Mouse (Mus musculus) left cerebral cortex, postnatal 10 days (tissue): Measurements from ENCODE around the gene Psat1. TPM values are rescaled to one million over a fixed set of nuclear protein-coding genes. Genes with fewer than 3 reads are reported as not detected.

Experiments used
- DNase-seq, 2 experiments: peaks; one replicate each; pipeline ENCODE4 v3.0.0; 2021 to 2022; ENCODE audit warnings: low spot score in 2 of 2, mixed read lengths in 1 of 2; ENCODE audit errors: extremely low spot score in 1 of 2
- intact Hi-C: fragments of 180-260 bp; cut with DNase I; formaldehyde crosslinking; loops from one replicate; pipeline ENCODE4 v1.15.1; 2025
- total RNA-seq, 2 experiments: library from RNA; stranded (reverse); gene quantifications; 2 replicates each; pipeline ENCODE4 v1.2.3; 2021

Gene Psat1
- total RNA-seq, 2 experiments from 2014 or later, result 92.8 to 94.9 TPM

DNA sequence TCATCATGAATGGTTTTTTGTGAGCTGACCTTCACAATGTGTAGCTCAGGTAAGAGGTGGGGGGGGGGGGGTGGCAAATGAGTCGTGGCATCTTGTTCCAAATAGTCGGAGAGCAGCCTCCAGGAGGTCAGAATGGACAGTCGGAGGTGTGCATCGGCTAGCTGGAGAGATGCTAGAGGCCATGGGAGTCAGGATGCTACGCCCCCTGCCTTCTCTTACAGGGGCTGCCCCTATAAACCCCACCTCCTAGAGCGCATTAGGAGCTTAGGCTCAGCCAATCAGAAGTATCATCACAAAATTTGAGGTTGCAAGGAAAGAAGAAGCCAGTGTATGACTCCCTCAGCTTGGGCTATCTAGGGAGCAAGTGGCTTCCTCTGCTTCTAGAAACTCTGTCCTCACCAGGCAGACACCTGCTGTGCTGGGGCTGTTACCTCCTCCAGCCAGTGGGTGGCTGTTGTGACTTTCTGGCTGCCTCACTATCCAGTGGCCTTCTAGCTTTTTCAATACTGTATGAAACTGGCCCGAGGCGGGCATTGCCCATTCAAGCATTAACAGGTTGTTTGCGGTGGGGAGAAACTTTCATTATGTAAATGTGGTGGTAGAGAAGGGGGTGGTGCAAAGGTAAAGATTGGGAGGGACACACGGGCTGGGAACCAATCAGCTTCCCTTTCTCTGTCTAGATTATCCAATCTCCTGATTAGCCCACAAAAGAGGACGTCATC lies 64.3 kb downstream of the Psat1 start:
- intact Hi-C loops, result no loop called here
- peak in 1 of 2 experiments; percentile 17 for DNase-seq

DNA sequence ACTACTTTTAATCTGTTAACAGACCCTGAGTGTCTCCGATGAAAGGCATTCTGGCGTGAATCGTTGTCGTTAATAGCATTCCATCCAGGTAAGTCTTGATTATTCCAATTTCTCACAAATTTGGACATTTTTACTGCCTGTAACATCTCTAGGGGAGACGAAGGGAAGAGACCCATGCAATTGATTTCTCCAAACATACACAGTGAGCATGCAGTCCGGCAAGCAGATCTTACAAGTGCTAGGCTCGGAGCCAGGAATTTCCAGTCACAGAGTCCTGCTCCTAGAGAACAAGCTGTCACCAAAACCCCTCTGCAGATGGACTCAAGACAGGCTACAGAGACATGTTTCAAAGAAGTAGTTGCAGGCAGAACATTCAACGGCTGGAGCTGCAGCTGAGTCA lies 66.4 kb downstream of the Psat1 start:
- peak in 1 of 2 experiments; percentile 25 for DNase-seq

DNA sequence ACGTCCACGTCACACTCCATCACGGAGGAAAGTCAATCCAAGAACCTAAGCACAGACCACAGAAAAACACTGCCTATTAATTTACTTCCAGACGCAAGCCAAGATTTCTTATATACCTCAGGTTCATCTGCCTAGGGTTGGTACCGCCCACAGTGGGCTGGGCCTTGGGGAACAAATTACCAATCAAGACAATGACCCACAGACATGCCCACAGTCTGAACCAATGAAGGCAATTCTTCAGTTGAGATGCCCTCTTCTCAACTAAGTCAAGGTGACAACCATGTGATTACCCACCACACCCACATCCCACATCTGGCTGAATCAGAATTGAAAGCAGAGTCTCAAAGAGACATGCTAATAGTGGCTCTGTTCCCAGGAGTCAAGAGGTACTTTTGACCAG lies 67.9 kb downstream of the Psat1 start:
- intact Hi-C loops, result no loop called here
- DNase-seq, result peak in 1 of 2 experiments; percentile 5

More for the DNA sequence above, 66.4 kb downstream of the Psat1 start:
- intact Hi-C loops, result no loop called here

DNA sequence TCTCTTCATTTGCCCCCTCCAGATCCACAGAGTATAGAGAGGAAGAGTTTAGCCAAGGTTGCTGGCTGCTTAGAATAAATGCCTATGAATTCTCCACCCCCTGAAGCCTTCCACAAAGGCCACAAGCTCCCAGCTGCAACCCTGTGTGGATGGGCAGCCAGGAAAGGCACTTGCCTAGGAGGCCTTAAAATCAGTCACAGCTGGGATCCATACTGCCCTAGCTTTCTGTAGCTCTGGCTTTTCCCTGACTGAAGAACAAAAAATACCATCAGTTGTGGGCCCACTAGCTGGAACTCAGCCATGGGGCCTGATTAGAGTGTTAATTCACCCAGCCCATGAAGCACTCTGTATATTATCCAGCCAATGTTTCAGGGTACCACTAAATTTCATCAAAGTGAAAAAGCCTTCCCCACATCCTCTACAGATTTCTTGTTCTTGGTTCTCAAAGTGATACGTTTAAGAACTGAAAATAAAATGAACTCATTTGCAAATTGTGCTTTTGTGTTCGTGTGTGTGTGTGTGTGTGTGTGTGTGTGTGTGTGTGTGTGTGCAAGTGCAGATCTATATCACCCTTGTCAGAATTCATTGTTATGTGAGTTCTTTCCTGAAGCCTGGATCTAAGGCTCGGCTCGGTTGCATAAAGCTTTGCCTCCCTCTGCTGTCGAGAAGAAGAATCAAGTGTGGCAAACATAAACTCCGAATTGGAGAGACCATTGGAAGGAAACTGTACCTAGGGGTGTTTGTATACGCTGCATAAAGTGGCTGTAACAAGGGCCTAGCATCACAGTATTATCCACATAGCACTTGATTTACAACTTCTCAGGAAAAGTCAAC lies 78.1 kb downstream of the Psat1 start:
- intact Hi-C loops, result loop anchor here (5.0 kb wide), 1 partner anchor 1887 kb away; no protein-coding TSS in a partner anchor

DNA sequence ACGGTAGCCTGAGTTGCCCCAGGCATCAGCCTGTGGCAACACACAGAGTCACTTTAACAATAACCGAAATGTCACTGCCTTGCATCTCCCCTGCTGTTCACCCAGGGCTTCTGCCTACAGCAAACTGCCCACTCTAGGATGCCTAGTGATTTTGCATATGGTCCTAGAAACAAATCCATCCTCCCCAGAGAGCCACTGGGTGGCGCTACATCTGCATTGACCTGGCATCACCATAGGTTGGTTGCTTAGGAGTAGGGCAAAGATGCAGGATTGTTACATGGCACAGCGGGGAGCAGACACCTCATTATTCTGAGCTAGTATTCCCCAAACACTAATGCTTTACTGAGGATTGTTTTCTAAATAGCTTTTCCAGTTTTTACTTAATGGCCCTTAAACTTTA lies 80.3 kb downstream of the Psat1 start:
- DNase-seq, result no peak
- intact Hi-C loops, result loop anchor here (5.0 kb wide), 1 partner anchor 1885 kb away; no protein-coding TSS in a partner anchor

More for the DNA sequence above, 78.1 kb downstream of the Psat1 start:
- peak in 1 of 2 experiments; percentile 40 for DNase-seq

DNA sequence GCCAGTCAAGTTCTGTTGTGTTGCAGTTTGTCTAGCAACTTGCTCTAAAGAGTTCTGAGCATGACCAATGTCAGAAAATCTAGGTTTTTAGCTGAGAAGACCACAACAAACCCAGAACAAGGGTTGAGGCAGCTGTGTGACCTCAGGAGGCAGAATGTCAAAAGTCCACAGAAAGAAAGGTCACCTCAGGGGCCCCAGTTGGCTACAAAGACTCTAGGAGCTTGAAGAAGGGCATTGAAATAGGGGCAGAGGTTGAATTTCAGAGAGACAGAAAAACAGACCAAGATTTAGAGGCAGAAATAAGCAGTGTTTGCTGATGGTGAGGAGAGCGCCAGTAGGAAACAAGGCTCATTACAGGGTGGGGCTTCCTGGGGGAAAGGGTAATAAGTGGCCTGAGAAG lies 81.0 kb downstream of the Psat1 start:
- DNase-seq, result no peak
- intact Hi-C loops, result loop anchor here (5.0 kb wide), 1 partner anchor 1884 kb away; no protein-coding TSS in a partner anchor

DNA sequence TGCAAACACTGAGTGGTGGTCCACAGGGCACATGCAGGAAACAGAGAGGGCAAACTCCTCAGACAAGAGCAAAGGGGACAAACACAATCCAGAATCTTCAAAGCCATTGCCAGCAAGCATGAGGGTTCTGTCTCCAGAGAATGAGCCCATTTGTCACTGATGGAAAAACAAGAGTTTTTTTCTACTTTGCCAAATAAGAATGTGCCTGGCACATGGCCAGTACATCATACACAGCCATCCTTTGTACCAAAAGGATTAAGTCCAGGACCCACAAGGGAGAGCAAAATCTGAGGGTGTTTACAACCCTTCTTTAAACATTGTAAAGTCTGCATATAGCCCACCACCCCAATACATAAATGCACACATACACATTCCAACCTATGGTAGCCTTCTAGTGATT lies 81.7 kb downstream of the Psat1 start:
- intact Hi-C loops, result loop anchor here (5.0 kb wide), 1 partner anchor 1883 kb away; no protein-coding TSS in a partner anchor
- no peak for DNase-seq

DNA sequence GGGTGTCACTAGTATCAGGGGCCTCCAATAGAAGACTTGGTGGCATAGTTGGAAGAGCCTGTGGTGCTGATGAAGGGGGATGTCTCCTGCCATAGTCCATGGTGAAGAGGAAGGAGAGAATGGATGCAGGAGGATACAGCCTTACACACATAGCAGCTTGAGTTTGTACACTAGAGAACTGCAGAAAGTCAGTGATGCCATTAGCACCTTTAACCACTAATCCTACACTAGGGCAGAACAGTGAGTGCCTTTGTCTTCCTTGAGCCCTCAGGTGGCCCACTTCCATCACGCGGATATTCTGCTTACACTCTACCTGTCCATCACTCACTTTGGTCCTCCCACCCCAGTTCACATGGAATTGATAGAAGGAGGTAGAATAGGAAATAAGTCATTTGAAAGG lies 83.0 kb downstream of the Psat1 start:
- DNase-seq, result no peak
- intact Hi-C loops, result no loop called here

DNA sequence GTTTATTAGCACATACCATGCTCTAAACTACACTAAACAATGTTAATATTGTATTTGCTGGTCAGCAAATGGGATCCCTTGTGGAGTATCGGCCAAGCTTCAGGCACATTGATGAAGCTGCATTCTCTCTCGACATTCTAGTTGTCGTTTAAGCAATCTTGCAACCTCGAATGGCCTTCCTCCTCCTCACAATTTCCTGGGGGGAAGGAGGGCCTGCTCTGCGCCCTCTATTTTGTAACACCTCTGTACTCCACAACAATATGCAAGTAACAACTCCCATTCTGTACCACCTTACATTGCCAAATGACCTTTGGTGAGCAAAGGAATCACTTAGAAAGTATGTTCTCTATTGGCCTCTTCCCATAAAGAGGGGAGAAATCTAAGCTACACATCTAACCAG lies 91.8 kb downstream of the Psat1 start:
- intact Hi-C loops, result no loop called here
- no peak for DNase-seq

Other genes with a start within 250 kb of the Psat1 start
- gene Cep78, start 37.7 kb upstream of the Psat1 start, total RNA-seq, result 10 to 100 TPM; 12.8 to 13.6 TPM
- 100 to 1,000 TPM; 197 to 209 TPM for gene Gnaq, start 185.5 kb upstream of the Psat1 start, total RNA-seq